Mouse (Mus musculus): ENCODE data around the gene Fstl3. TPM values are rescaled to one million over a fixed set of nuclear protein-coding genes. Genes with fewer than 3 reads are reported as not detected.

Fstl3 gene
- polyA plus RNA-seq, 1 experiment from 2014 or later: 1.1 TPM

- H3K27ac ChIP-seq (ENCODE audit: low read length): no peak overlapping the region
Measured at GRCm38 (mm10) chr10:79811736-79812637, 34.9 kb downstream of the Fstl3 start.

GRCm38 (mm10) chr10:79814271-79814842 is 37.3 kb downstream of the Fstl3 start:
- H3K27me3 ChIP-seq (replicated peaks; ENCODE audit: control insufficient read depth, insufficient read depth, low read length): no peaks in the 10 kb centered on the region
- no peak overlapping the region for H3K9ac ChIP-seq (replicated peaks; ENCODE audit: low read depth, low read length)
- ATAC-seq: no peak
- no peak overlapping the region for H3K4me2 ChIP-seq (ENCODE audit: low read length)
- no peak overlapping the region for H3K27ac ChIP-seq (ENCODE audit: low read length)
- H3K4me1 ChIP-seq (replicated peaks; ENCODE audit: control insufficient read depth, insufficient read depth, low read length): no peaks in the 10 kb centered on the region
- H3K4me3 ChIP-seq (replicated peaks; ENCODE audit: low read length): no peak overlapping the region
- peaks cover 30% of the 10 kb centered on the region for H3K36me3 ChIP-seq (ENCODE audit: control insufficient read depth, insufficient read depth)
- H3K9me3 ChIP-seq (ENCODE audit: control insufficient read depth, low read length): no peaks in the 10 kb centered on the region
- 86% methylated on average over 5 of the region's 5 CpGs for WGBS

More at GRCm38 (mm10) chr10:79811736-79812637, 34.9 kb downstream of the Fstl3 start:
- Histone ChIP-seq H3K9ac (replicated peaks; ENCODE audit: low read depth, low read length) (no peak overlapping the region), H3K4me1 (replicated peaks; ENCODE audit: control insufficient read depth, insufficient read depth, low read length) (no peaks in the 10 kb centered on the region), H3K36me3 (ENCODE audit: control insufficient read depth, insufficient read depth) (peaks cover 32% of the 10 kb centered on the region), H3K9me3 (ENCODE audit: control insufficient read depth, low read length) (no peaks in the 10 kb centered on the region), H3K4me2 (ENCODE audit: low read length) (no peak overlapping the region), H3K4me3 (replicated peaks; ENCODE audit: low read length) (no peak overlapping the region), H3K27me3 (replicated peaks; ENCODE audit: control insufficient read depth, insufficient read depth, low read length) (no peaks in the 10 kb centered on the region)
- ATAC-seq: peak; percentile 68
- 27% methylated on average over 15 of the region's 15 CpGs for WGBS

- H3K9me3 ChIP-seq (ENCODE audit: control insufficient read depth, low read length): no peaks in the 10 kb centered on the region
- ATAC-seq: no peak
- H3K27me3 ChIP-seq (replicated peaks; ENCODE audit: control insufficient read depth, insufficient read depth, low read length): no peaks in the 10 kb centered on the region
- no peak overlapping the region for H3K27ac ChIP-seq (ENCODE audit: low read length)
- no peak overlapping the region for H3K4me3 ChIP-seq (replicated peaks; ENCODE audit: low read length)
- 87% methylated on average over 12 of the region's 12 CpGs for WGBS
- H3K36me3 ChIP-seq (ENCODE audit: control insufficient read depth, insufficient read depth): peaks cover 28% of the 10 kb centered on the region
- H3K4me2 ChIP-seq (ENCODE audit: low read length): no peak overlapping the region
- no peak overlapping the region for H3K9ac ChIP-seq (replicated peaks; ENCODE audit: low read depth, low read length)
- no peaks in the 10 kb centered on the region for H3K4me1 ChIP-seq (replicated peaks; ENCODE audit: control insufficient read depth, insufficient read depth, low read length)
Measured at GRCm38 (mm10) chr10:79815671-79816494, 38.8 kb downstream of the Fstl3 start.

GRCm38 (mm10) chr10:79817111-79817510 is 40.0 kb downstream of the Fstl3 start:
- H3K27me3 ChIP-seq (replicated peaks; ENCODE audit: control insufficient read depth, insufficient read depth, low read length): no peaks in the 10 kb centered on the region
- no peak overlapping the region for H3K4me2 ChIP-seq (ENCODE audit: low read length)
- H3K36me3 ChIP-seq (ENCODE audit: control insufficient read depth, insufficient read depth): peaks cover 27% of the 10 kb centered on the region
- H3K4me1 ChIP-seq (replicated peaks; ENCODE audit: control insufficient read depth, insufficient read depth, low read length): no peaks in the 10 kb centered on the region
- no peak for ATAC-seq
- no peaks in the 10 kb centered on the region for H3K9me3 ChIP-seq (ENCODE audit: control insufficient read depth, low read length)
- no peak overlapping the region for H3K4me3 ChIP-seq (replicated peaks; ENCODE audit: low read length)
- WGBS: 73% methylated on average over 2 of the region's 2 CpGs
- no peak overlapping the region for H3K27ac ChIP-seq (ENCODE audit: low read length)
- H3K9ac ChIP-seq (replicated peaks; ENCODE audit: low read depth, low read length): no peak overlapping the region

GRCm38 (mm10) chr10:79818225-79818624 is 41.2 kb downstream of the Fstl3 start:
- Histone ChIP-seq H3K4me3 (replicated peaks; ENCODE audit: low read length) (no peak overlapping the region), H3K9ac (replicated peaks; ENCODE audit: low read depth, low read length) (no peak overlapping the region), H3K36me3 (ENCODE audit: control insufficient read depth, insufficient read depth) (peaks cover 27% of the 10 kb centered on the region), H3K9me3 (ENCODE audit: control insufficient read depth, low read length) (no peaks in the 10 kb centered on the region), H3K27ac (ENCODE audit: low read length) (no peak overlapping the region), H3K27me3 (replicated peaks; ENCODE audit: control insufficient read depth, insufficient read depth, low read length) (no peaks in the 10 kb centered on the region), H3K4me2 (ENCODE audit: low read length) (no peak overlapping the region), H3K4me1 (replicated peaks; ENCODE audit: control insufficient read depth, insufficient read depth, low read length) (0 out of 2 replicates have a peak, but pooled peaks cover 3% of the 10 kb centered on the region)
- ATAC-seq: no peak
- WGBS: 77% methylated on average over 4 of the region's 4 CpGs

- Histone ChIP-seq H3K27me3 (replicated peaks; ENCODE audit: control insufficient read depth, insufficient read depth, low read length) (no peaks in the 10 kb centered on the region), H3K4me3 (replicated peaks; ENCODE audit: low read length) (no peak overlapping the region), H3K9ac (replicated peaks; ENCODE audit: low read depth, low read length) (no peak overlapping the region), H3K9me3 (ENCODE audit: control insufficient read depth, low read length) (no peaks in the 10 kb centered on the region), H3K4me2 (ENCODE audit: low read length) (no peak overlapping the region), H3K4me1 (replicated peaks; ENCODE audit: control insufficient read depth, insufficient read depth, low read length) (0 out of 2 replicates have a peak, but pooled peaks cover 3% of the 10 kb centered on the region), H3K36me3 (ENCODE audit: control insufficient read depth, insufficient read depth) (peaks cover 27% of the 10 kb centered on the region), H3K27ac (ENCODE audit: low read length) (no peak overlapping the region)
- WGBS: 92% methylated on average over 17 of the region's 17 CpGs
- no peak for ATAC-seq
Measured at GRCm38 (mm10) chr10:79819606-79820005, 42.5 kb downstream of the Fstl3 start.

- WGBS: 83% methylated on average over 8 of the region's 8 CpGs
- Histone ChIP-seq H3K9me3 (ENCODE audit: control insufficient read depth, low read length) (no peaks in the 10 kb centered on the region), H3K27me3 (replicated peaks; ENCODE audit: control insufficient read depth, insufficient read depth, low read length) (no peaks in the 10 kb centered on the region), H3K36me3 (ENCODE audit: control insufficient read depth, insufficient read depth) (peaks cover 25% of the 10 kb centered on the region), H3K4me3 (replicated peaks; ENCODE audit: low read length) (no peak overlapping the region), H3K4me2 (ENCODE audit: low read length) (no peak overlapping the region), H3K9ac (replicated peaks; ENCODE audit: low read depth, low read length) (no peak overlapping the region), H3K27ac (ENCODE audit: low read length) (no peak overlapping the region), H3K4me1 (replicated peaks; ENCODE audit: control insufficient read depth, insufficient read depth, low read length) (0 out of 2 replicates have a peak, but pooled peaks cover 3% of the 10 kb centered on the region)
- ATAC-seq: no peak
Measured at GRCm38 (mm10) chr10:79820277-79820676, 43.2 kb downstream of the Fstl3 start.

- Histone ChIP-seq H3K9me3 (ENCODE audit: control insufficient read depth, low read length) (no peaks in the 10 kb centered on the region), H3K27me3 (replicated peaks; ENCODE audit: control insufficient read depth, insufficient read depth, low read length) (no peaks in the 10 kb centered on the region), H3K36me3 (ENCODE audit: control insufficient read depth, insufficient read depth) (peaks cover 24% of the 10 kb centered on the region), H3K27ac (ENCODE audit: low read length) (no peak within 1 kb of the TSS), H3K4me3 (replicated peaks; ENCODE audit: low read length) (no peak within 1 kb of the TSS), H3K4me1 (replicated peaks; ENCODE audit: control insufficient read depth, insufficient read depth, low read length) (0 out of 2 replicates have a peak, but pooled peaks cover 3% of the 10 kb centered on the region), H3K9ac (replicated peaks; ENCODE audit: low read depth, low read length) (no peak within 1 kb of the TSS), H3K4me2 (ENCODE audit: low read length) (no peak within 1 kb of the TSS)
- 69% methylated on average over 11 of the region's 11 CpGs for WGBS
- no peak for ATAC-seq
Measured at GRCm38 (mm10) chr10:79820782-79821181, 43.7 kb downstream of the Fstl3 start, which contains the start of gene Misp. Misp (plus strand) TSS chr10:79820989.

- H3K4me3 ChIP-seq (replicated peaks; ENCODE audit: low read length): no peak overlapping the region
- no peak overlapping the region for H3K4me2 ChIP-seq (ENCODE audit: low read length)
- WGBS: 87% methylated on average over 12 of the region's 12 CpGs
- no peak overlapping the region for H3K27ac ChIP-seq (ENCODE audit: low read length)
- H3K27me3 ChIP-seq (replicated peaks; ENCODE audit: control insufficient read depth, insufficient read depth, low read length): no peaks in the 10 kb centered on the region
- H3K9me3 ChIP-seq (ENCODE audit: control insufficient read depth, low read length): no peaks in the 10 kb centered on the region
- ATAC-seq: no peak
- H3K4me1 ChIP-seq (replicated peaks; ENCODE audit: control insufficient read depth, insufficient read depth, low read length): 0 out of 2 replicates have a peak, but pooled peaks cover 3% of the 10 kb centered on the region
- H3K36me3 ChIP-seq (ENCODE audit: control insufficient read depth, insufficient read depth): peaks cover 15% of the 10 kb centered on the region
- no peak overlapping the region for H3K9ac ChIP-seq (replicated peaks; ENCODE audit: low read depth, low read length)
Measured at GRCm38 (mm10) chr10:79821731-79822130, 44.7 kb downstream of the Fstl3 start.

Data from forebrain, embryonic 16.5 days (tissue).